Mouse (Mus musculus) left cerebral cortex, postnatal 10 days (tissue): ENCODE data around the gene Ebf1. TPM values are rescaled to one million over a fixed set of nuclear protein-coding genes. Genes with fewer than 3 reads are reported as not detected.
A peak's percentile ranks its signal among the peaks of the same experiment; 100 is the strongest.

ENCODE experiments used
- DNase-seq, 2 experiments: peaks; one replicate each; pipeline ENCODE4 v3.0.0; 2021 to 2022; ENCODE audit warnings: low spot score in 2 of 2, mixed read lengths in 1 of 2; ENCODE audit errors: extremely low spot score in 1 of 2
- intact Hi-C: fragments of 180-260 bp; cut with DNase I; formaldehyde crosslinking; loops from one replicate; pipeline ENCODE4 v1.15.1; 2025
- total RNA-seq, 2 experiments: library from RNA; stranded (reverse); gene quantifications; 2 replicates each; pipeline ENCODE4 v1.2.3; 2021

Gene Ebf1
- total RNA-seq, 2 experiments from 2014 or later, result 3.6 to 5.0 TPM

DNA sequence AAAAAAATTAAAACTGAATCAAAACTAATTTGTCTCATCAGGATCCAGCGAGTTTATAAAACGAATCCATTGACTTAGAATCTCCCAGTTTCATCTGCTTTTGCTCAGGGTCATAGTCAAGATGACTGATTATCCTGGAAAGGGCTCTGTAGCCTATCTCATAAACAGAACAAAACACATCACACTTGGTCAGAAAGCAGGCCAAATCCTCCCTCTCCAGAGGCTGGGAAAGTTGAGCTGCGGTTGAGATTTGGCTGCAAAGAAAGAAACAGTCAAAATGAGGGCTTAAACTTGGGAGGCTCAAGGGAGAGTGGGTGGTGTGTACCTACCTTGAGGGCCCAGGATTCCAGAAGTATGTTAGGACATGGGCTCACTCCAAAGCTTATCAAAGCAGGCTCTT lies 329.5 kb downstream of the Ebf1 start:
- intact Hi-C loops, result no loop called here
- no peak for DNase-seq

- no peak for DNase-seq
- intact Hi-C loops, result no loop called here
Measured at GRCm38 (mm10) chr11:44948541-44948940, 331.4 kb downstream of the Ebf1 start.

DNA sequence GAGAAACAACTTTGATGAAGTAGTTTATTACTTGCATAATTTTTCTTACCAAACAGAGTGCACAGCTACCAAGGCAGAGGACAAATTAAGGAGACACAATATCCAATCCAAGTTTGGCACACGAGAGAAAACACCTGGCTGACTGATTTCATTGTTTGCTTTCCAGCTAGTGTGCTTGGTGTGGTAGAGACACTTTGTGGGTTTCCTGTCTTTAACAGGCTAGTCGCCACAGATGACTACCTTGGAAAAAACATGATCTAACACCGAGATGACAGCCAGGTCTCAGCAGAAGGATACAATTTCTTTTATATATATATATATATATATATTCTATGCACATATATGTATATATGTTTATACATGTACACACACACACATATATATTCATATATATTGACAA lies 332.0 kb downstream of the Ebf1 start:
- DNase-seq, result no peak
- intact Hi-C loops, result no loop called here

GRCm38 (mm10) chr11:44950319-44950718 lies 333.2 kb downstream of the Ebf1 start:
- intact Hi-C loops, result no loop called here
- DNase-seq, result no peak

DNA sequence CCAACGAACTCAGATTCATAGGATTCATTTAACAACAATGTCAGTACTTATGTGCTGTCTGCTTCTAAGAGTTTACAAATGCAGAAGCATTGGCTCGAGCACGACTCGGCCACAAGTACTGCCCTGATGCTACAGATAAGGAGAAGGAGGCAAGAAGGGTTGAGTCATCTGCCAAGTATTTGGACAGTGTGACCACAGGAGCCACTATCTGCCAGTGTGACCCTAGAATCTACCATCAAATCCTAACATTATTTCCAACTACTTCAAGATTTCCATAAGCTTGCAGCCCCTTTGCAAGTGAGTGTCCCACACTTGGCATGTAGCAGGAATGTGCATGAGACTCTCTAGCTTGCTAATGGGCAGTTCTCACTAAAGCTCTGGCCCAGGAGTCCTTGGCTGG lies 334.4 kb downstream of the Ebf1 start:
- no peak for DNase-seq
- intact Hi-C loops, result no loop called here

DNA sequence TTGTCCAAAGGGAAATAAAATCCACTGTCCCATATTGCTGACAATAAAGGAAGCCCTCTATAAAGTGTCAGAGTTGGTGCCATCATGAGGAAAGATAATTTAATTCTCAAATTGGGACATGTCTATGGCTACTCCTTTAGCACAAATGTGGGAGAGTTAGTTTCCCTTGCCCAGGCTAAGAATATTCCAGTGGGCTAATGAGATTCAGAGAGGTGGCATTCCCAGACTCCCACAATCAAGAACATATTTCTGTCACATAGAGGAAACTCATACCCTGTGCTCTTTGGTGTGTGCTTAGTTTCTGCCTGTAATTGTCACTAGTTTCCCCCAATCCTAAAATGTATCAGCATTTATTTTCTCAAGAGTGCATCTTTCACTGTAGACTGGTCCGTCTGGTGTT lies 336.2 kb downstream of the Ebf1 start:
- no peak for DNase-seq

GRCm38 (mm10) chr11:44953863-44954262 lies 336.7 kb downstream of the Ebf1 start:
- DNase-seq, result no peak
- intact Hi-C loops, result no loop called here

More for the DNA sequence above, 336.2 kb downstream of the Ebf1 start:
- intact Hi-C loops, result no loop called here

- intact Hi-C loops, result no loop called here
- no peak for DNase-seq
Measured at GRCm38 (mm10) chr11:44954362-44954761, 337.2 kb downstream of the Ebf1 start.

DNA sequence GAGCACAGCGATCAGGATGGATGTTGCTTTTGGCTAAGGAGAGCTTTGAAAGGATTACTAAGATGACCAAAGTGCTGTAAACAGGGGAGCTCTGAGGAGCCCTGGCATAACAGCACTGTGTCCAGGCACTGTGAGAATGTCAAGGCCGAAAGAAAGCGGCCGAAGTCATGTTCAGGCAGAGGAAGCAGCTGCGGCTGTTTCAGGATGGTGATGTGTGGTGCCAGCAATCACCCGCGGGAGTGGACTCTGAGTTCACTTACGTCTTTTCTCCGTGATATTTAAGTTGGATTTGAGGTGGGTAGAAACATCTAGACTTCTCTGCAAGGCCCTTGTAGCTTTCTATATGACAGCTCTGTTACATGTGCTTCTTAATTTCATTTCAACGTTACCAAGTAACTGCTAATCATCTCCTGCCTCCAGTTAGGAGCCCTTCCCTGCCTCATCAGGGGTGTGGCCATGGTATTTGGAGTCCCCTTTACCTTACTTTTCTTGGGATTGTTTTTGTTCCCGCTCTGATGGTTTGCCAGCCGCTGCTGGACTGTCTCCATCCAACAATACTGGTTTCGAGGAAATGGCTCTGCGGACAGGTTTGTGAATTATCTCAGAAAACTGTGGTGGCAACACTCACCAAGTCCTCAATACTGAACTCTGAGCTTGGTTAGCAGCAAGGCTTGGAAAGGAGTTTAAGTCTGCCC lies 345.8 kb downstream of the Ebf1 start:
- DNase-seq, result no peak
- intact Hi-C loops, result no loop called here

DNA sequence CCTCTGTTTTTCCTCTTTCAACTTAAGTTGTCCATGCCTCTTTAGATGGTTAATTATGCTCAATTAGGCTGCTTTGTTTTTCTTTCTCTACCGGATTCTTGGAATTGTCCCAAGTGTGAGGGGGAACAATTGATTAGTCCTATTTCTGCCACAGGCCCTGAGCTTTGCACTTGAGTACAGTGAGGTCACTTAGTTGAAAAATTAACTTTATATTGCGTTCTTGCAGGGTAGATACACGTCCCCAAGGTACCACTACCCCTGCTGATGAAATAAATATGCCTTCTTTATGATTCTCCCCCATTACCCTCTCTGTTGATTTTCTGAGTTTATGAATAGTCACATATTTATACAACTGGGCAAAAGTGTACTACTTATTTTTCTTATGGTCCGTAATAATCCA lies 351.9 kb downstream of the Ebf1 start:
- no peak for DNase-seq
- intact Hi-C loops, result no loop called here

DNA sequence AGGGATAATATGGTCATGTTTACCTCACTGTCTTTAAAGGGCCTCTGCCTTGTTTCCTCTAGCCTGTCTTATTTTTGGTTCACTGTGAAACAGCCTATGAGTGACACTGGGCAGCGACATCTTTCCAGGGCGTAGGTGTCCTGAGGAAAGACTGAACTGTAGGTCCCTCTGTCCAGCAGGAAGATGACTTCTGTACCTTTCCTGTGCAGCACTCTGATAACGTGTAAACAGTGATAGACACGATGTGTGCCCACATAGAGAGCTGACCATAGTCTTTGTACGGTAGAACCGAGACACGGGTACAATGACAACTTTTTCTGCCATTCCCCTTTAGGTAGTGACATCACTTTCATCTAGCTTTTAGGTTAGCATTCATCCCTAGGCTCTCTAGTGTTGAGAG lies 357.2 kb downstream of the Ebf1 start:
- no peak for DNase-seq
- intact Hi-C loops, result no loop called here

- intact Hi-C loops, result no loop called here
- peak in 1 of 2 experiments; percentile 43 for DNase-seq
Measured at GRCm38 (mm10) chr11:44975151-44975550, 358.0 kb downstream of the Ebf1 start.

DNA sequence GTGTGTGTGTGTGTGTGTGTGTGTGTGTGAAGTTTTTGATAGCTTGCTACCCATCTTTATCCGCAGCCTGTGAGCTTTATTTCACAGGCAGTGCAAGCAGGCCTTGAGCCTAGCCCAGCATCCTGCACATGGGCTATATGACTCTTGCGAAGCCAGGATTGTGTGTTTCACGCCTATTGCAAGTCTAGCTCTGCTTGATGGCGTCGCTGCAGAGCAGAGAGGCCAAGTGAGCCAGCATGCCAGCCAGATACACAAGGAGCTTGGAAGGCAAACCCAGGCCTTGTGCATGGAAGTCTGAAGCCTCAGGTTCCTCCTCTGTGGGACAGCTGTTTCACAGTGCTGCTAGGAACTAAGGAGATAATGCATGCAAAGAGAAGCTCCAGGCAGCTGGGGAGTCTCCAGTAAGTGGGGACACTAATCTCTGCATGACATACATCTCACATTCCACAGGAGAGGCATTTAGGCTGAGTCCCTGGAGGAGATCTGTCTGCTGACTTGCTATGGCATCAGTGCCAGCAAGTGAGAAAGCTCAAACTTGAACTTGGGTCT lies 359.2 kb downstream of the Ebf1 start:
- DNase-seq, result no peak
- intact Hi-C loops, result no loop called here

GRCm38 (mm10) chr11:44977921-44978397 lies 360.8 kb downstream of the Ebf1 start:
- peak in 1 of 2 experiments; percentile 61 for DNase-seq
- intact Hi-C loops, result no loop called here

DNA sequence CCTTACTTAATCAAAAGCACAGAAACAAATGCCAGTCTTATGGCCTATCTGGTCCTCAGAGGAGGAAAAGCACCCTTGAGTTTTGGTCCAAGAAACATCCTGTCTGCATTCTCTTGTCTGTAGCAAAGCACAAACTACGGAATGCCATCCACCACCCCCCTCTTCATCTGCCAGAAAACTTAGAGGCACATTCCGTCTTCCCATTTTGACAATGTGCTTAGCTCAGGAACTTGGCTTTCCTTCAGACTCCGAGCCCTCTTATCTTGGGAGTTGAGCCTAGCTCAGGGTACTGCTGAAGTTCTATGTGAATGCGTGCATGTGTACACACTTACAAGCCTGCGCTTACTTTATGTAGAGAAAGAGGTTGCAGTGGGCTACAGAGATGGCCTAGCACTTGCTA lies 362.3 kb downstream of the Ebf1 start:
- no peak for DNase-seq
- intact Hi-C loops, result no loop called here

DNA sequence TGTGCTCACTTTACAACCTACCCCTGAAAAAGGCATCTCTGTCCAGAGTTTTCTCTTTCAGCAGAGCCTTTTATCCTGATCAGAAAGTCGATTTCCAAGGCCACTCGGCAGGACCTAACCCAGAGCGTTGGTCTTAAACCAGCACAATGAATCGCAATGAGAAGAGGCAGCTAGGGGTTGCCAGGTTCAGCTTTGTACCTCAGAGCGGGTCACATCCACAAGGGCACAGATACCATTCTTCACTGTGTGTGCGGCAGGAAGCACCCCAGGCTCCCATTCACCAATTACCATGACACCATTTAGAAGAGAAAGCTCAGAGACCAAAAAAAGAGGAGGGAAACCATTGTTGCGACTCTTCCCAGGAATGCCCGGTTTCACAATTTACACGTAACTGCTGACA lies 365.1 kb downstream of the Ebf1 start:
- intact Hi-C loops, result no loop called here
- DNase-seq, result no peak

GRCm38 (mm10) chr11:44983961-44984360 lies 366.8 kb downstream of the Ebf1 start:
- intact Hi-C loops, result no loop called here
- no peak for DNase-seq

GRCm38 (mm10) chr11:44984381-44984780 lies 367.3 kb downstream of the Ebf1 start:
- DNase-seq, result no peak
- intact Hi-C loops, result no loop called here

- DNase-seq, result no peak
- intact Hi-C loops, result no loop called here
Measured at GRCm38 (mm10) chr11:44987796-44988195, 370.7 kb downstream of the Ebf1 start.

GRCm38 (mm10) chr11:45002681-45003286 lies 385.7 kb downstream of the Ebf1 start:
- intact Hi-C loops, result loop anchor here (10.0 kb wide), 2 partner anchors 188 to 882 kb away; no protein-coding TSS in a partner anchor
- DNase-seq, result no peak
